Mouse (Mus musculus): ENCODE data around the gene Cass4.

Cass4 gene

DNA sequence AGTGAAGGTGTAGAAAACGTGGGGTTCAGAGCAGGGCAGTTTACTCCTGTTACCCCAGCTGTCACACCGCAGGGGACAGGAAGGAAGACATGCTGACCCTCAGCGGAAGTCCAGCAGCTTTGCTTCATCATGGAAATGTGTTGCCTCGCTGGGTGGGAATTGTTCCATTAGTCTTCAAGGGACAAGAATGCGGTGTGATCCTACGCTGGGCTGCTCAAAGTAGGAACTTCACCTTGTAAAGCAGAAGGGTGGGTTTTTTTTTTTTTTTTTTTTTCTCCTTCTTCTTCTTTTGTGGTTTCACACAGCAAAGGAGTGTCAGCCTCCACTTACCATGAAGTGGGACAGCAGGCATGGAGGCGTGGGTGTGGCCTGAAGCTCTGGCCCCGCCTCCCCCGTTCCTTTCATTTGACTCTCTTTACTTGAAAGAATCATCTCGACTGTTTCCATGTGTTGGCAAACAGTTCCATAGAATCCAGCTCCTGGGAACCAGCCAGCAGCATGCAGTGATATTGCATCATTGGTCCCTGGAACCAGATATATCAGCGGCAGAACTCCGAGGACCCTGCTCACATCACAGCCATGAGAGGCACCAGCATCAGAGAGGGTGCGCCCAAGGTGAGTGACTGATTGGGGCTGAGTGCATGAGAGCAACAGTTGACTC is at the start of gene Cass4:
TSS of gene Cass4 (plus strand) at position 404 of the 661 bp plus-strand sequence.
- DNase-seq: peak; percentile 59

DNA sequence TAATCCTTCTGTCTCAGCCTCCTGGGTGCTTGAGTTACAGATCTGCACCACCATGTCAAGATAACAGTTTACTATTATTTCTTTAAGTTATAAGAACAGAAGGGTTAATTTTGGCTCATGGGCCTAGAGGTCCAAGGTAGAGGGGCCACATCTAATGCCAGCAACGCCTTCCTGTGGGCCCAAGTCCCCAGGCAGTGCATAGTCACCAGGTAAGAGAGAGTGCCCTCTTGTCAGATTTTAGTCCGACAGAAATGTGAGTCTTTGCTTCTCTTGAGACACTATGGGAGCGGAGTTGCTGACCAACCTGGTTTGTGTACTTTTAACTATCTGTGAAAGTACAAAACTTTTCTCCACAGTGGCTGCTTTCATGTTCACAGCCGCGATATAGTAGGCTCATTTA is 48.9 kb upstream of the Cass4 start:
- DNase-seq: no peak

DNA sequence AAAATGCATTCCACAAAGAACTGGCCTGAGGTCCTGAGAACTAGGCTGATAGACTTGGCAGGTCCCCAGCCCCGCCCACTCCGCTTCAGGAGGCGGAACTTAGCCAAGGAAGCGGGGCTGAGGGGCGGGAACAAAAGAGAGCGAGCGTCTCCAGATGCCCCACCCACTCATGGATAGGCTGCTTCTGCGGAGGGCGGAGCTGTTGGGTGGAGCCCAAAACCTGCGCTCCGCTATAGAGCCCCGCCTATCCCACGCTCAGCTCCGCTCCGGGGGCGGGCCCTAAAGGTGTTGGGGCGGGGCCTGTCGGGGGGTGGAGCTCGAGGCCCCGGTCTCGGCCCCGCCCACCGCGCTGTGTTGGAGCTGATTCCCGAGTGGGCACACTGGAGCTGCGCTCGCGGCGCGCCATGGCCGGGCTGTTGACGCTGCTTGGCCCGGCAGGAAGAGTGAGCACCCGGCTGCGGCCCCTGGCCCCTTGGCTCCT is 48.3 kb upstream of the Cass4 start, which contains the start of gene Fam210b:
TSS of gene Fam210b (plus strand) at position 308 of the 481 bp plus-strand sequence.
- DNase-seq: peak; percentile 98

DNA sequence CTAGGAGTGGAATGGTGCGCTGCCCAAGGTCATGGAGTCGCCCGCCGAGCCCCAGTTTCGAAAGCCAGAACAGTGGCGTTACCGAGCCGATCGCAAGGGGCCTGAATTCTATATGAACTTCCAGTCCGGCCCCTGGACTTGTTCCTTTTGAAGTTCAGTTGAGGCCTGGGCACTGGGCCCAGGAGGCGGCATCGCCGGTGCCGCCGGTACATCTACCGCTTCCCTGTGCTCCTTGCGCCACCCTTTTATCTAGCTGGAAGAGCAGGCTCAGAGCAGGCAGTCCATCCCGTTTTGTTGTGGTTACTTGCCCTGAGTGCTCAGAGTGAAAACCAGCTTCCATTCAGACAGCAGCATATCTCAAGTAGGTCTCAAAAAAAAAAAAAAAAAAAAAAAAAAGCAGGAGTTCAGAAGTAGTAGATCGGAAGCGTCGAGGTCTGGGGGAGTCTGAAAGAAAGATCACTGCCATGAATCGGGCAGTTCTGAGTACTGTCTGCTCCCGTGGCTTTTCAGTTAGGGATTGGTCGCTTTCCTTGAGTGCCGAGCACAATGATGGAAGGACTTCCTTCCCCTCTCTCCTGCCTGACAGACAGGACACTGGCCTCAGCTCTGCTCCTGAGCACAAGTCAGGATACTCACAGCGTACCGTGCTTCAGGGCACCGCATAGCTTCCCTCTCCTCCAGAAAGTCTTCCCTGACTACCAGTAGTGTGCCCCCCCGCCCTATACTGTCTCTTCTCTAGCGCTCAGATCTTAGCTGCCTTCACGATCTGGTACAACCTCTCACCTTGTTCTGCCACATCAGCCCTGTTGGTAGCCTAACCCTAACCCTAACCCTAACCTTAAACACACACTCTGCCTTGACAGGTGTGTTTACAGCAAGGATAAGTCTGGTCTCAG is 47.3 kb upstream of the Cass4 start:
- DNase-seq: peak; percentile 44

DNA sequence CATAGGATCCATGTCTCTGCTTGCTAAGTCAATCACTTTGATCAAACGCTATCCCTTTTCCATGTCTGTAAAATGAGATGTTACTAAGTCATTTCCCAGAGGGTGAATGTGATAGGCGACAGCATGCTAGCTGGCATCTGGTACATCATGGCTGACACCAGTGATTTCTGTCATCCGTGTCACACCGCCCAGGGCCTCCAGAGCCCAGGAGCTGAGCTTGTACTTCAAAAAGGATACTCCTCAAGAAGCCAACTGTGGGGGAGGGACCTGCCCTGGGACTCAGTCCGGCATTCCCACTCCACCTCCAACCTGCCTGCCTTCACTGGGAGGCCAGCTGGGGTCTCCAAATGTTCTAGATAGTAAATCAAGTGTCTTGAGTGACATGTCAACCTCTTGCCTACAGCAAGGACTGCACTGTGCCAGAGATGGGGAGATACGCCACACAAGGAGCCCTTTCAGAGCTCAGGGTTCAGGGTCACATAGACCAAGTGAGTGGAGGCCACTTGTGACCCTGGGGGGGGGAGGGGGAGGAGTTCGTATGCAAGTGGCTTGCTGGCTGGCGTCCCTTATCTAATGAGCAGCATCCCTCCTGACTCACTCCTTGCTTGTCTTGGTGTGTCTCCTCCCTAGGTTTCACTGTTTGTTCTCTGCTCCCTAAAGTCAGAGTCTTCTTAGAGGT is 46.5 kb upstream of the Cass4 start:
- DNase-seq: no peak

DNA sequence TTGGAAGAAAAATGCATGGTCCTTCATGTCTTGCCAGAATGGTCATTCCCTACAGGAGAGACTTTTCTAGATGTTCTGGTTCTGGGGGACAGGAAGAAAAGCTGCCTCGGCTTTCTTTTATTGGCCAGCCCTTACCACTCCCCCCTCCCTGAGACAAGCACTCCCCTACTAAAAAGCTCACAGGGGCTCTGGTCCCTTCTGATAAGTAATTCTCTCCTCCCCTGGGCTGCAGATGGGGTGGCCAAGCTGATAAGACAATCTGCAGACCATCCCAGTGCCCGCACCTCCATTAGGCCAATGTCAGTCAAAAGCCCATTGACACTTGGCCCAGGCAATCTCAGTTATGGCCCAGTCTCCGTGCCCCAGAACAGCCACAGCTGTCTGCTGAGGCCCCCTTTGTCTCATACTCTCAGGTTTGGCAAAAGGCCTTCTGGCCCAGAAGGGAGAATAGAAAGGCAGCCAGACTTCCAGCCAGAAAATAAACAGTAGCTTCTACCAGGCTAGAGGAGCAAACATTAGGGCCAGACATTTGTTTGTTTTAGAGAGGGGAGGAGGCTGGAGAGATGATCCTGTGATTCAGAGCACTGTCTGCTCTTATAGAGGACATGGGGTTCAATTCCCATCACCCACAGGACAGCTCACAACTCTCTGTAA is 45.2 kb upstream of the Cass4 start:
- DNase-seq: peak; percentile 68

DNA sequence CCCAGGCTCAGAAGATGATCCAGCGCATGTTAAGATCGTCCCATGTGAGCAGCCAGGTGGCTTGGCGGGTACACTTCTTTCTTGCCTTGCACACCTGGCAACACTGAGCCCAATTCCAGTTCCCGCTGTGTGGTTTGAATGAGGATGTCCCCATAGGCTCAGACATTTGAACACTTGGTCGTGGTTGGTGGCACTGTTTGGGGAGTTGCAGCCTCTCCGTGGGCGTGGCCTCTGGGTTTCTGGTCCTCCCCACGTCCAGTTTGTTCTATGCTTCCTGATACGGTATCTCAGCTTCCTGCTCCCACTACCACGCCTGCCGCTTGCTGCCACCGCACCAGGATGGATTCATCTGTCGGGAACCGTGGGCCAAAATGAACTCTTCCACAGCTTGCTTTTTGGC is 43.8 kb upstream of the Cass4 start:
- DNase-seq: no peak

DNA sequence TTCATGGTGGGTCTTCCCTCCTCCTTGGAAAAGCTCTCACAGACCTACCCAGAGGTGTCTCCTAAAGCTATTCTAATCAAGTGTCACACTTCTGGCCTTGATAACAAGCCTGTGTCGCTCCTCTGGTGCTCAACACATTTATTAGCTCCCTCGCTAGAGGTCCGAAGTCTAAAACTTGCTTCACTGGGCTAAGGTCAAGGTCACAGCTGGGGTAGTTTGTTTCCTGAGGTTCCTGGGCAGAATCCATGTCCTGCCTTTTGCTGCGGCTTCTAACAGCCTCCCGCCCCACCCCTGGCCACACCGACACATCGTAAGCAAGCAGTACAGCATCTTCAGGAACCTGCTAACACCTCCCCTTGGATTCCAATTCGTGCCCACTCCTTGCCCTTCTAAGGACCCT is 42.8 kb upstream of the Cass4 start:
- no peak for DNase-seq

DNA sequence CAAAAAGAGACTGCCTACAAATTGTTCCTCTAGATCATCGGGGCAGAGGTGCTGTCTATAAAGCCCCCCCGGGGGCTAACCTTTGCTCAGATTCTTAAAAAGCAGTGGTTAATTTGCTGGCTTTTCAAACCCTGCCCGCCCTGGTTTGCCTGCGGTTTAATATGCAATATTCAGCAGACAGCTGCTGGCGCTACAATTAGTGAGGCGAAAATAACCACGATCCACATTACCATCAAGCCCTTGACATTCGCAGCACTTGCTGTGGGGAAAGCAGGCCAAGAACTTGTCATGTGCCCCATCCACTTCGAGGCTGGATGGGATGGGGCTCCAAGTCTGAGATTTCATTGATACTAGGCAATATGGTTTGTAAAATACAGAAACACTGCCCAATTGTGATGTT is 40.4 kb upstream of the Cass4 start:
- DNase-seq: no peak

DNA sequence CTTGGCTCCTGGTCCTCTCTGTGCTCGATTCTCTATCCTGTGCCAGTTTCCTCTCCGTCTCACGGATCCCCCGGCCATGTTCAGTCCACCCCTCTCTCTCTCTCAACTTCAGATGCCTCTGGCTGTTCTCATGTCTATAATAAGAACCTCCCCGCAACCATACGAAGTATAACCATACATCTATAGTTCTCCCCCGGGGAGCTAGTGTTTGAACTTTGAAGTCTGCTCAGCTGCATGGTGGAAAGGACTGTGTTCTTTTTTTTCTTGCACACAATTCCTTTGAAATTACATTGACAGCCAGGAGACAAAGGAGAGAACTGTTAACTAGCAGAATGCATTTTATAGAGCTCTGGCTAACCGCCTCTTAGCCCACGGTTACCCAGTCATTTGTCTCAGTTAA is 38.8 kb upstream of the Cass4 start:
- DNase-seq: no peak

DNA sequence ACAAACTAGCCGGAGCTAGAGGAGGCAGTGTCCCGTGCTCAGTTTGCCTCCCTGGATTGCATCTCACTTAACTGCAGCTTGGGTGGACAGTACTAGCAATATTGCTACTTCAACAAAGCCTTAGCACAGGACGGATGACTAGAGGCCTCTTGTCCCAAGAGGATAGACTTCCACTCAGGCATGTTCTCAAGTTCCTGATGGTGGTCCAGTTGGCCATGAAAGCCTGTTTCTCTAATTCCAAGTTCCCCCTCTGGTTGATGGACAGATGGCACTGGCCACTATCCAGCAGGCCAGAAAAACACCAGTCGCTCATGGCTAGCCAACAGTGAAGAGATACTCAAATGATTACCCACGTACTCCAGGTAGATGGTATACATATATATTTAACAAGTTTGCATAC is 37.8 kb upstream of the Cass4 start:
- DNase-seq: no peak

DNA sequence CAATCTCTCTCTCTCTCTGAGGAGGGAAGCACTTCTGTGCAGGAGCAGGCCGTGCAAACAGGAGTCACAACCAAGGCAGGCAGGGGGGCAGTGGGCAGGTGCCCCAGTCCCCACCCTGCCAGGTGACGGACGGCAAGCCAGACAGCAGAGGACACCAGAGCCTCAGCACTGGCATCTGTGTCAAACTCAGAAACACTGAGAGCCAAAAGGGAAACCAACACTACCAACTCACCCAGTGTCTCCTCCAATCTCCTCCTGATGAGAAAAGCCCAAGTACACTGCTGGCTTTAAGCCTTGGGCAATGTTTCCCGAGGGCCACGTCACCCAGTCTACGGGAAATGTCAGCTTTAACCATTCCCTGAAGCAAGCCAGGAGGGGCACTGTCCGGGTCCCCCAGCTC is 30.4 kb upstream of the Cass4 start:
- no peak for DNase-seq

DNA sequence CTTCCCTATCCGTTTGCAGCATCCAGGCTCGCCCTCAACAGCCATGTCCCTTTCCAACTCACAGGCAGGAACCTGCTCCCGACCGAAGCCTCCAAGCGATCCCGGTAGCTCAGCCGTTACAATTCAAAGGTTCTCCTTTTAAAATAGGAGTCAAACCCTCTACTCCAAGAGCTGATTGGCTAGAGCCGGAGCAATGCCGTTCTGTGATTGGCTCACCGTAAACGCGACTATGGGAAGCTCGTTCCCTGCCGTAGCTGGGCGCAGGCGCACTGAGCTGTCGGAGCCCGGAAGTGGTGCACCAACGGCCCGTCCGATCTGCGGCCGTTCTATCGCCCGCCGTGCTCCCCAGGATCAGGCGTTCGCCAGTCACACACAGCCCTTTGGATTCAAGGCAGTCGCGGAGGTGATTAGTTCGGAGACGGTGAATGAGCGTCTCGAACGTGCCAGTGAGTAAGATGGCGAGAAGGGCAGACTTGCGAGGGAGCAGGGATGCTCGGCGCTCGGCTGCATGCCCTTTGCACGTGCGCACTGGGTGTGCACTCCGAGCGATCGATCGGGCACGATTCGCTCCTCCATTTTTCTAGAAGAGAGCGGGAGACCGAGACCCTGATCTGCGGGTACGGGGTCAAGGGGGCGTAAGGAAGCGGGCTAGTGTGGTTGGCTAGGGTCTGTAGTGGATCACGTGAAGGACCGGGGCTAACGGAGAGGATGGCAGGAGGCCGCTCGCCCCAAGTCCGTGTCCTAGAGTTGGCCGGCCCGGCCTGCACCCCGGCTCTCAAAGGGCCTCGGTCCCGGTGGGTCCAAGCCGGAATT is 23.0 kb upstream of the Cass4 start, which contains the start of the genes Aurka and Cstf1:
TSS of gene Aurka (minus strand) at position 125 of the 813 bp plus-strand sequence.
TSS of gene Cstf1 (plus strand) at position 271 of the 813 bp plus-strand sequence.
- DNase-seq: peak; percentile 95

DNA sequence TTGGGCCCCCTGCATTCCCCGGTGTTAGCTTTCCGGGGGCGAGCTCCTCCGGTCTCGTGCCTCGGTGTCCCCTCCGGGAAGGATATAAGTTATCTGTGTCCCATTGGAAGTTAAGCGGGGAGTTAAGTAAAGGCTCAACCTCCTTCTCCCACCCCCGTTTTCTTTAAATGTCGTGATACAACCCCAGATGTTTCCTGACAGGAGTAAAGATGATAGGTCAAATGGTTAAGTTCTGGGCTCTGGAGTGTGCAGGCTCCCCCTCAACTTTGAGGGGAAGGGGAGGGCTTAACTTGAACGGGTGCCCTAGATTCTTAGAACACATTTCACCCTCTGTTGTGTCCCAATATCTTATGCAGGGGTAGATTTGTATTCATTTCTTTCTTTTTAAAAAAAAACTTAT is 22.3 kb upstream of the Cass4 start:
- no peak for DNase-seq

DNA sequence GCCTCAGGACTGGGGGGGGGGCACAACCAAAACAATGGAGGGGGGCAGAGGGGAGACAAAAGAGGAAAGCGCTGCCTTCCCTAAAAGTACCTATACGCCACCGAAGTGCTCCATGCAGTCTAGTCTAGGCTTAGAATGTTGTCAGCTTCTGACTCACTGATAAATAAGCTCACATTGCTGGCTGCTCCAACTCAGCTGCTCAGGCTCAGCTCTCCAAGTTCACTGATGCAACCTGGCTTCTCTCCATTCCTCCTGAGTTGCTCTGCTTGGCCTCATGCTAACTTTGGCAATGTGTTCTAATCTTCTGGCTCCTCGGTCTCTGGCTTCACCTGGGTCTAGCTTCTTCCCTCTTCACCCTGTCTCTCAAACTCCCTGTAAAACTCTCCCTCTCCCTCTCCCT is 17.0 kb upstream of the Cass4 start:
- no peak for DNase-seq

DNA sequence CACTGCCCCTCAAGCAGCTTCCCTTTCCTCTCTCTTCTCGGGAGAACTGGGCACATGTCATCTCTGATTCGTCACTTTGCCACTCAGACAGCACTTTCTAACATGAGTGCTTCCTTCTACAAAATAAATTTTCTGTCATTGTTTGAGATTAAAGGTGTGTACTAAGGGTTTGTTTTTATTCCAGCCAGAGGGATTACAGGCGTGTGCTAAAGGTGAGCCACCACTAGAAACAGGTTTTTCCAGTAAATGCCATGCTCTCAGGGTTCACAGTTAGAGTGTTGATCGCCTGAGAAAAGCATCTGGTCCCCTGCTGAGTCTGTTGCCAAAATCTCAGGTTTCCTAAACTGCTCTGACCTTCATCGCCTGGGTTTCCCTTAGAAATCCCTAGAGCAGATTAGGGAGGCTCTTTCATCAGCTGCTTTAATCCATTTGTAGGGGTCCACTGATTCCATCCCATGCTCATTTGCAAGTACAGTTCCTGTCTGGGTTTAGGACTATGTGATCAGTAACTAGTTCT is 16.5 kb upstream of the Cass4 start:
- DNase-seq: no peak

DNA sequence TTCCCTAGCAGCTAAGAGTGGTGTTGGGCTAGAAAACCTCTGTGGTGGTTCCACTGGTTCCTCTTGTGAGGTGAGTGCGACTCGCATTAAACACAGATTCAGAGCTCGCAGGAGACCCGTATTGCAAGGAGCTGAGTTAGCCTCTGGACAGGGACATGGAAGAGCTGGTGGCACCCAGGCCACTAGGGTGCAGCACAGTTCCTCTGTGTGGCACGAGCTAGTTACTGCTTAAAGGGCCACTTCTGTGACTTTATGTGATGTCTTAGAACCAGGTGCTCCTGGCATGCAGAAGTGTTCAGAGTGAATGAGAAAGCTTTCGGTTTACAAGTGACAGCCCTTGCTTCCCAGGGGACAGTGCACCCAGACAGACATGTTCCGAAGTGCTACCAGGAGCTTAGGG is 15.3 kb upstream of the Cass4 start:
- peak; percentile 62 for DNase-seq

DNA sequence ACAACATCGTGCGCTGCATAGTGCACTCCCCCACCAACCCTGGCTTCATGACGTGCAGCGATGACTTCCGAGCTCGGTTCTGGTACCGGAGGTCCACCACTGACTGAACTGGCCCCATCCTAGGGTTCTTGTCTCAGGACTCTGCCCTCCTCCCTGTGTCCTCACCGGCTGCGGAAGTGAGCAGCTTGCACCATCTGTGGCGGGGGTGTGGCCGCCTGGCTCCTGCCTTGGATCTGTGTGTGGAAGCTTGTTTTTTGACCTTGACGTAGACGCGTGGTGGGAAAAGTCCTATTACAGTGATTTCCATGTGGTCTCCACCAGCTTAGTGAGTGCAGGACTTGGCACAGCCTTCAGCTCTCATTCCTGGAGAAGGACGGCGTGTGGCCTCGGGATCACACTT is 13.1 kb upstream of the Cass4 start:
- no peak for DNase-seq

DNA sequence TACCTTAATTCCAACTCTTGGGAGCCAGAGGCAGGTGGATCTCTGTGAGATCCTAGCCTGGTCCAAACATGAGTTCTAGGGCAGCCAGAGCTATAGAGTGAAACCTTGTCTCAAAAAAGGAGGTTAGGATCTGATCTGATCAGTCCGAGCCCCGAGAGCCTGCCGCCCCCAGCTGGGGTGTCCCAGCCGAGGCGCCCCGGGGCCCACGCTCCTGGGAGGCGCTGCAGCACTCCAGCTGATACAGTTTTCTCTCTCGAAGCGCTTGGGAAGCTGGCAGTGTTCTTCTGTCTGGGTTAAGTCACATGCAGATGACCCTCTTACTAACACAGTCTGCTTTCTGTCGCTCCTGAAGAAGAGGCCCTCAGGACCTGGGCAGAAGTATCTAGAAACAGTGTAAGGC is 12.3 kb upstream of the Cass4 start:
- DNase-seq: no peak

DNA sequence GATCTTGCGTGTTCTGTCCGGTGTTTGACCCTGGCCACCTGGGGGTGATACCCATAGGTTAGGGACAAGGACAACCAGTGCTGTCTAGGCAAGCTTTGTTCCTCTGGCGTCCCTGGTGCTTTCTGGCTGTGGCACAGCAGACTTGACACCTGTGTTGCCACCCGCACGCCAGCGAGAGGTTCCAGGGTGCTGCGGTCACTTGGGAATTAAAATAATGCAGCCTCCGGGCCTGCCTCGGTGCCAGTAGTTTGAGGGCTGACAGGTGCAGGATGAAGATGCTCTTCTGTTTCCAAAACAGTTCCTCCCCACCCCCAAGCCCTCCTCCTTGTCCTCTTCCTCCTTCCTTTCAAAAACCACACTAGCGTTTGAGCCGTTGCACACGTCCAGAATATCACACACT is 11.7 kb upstream of the Cass4 start:
- no peak for DNase-seq

DNA sequence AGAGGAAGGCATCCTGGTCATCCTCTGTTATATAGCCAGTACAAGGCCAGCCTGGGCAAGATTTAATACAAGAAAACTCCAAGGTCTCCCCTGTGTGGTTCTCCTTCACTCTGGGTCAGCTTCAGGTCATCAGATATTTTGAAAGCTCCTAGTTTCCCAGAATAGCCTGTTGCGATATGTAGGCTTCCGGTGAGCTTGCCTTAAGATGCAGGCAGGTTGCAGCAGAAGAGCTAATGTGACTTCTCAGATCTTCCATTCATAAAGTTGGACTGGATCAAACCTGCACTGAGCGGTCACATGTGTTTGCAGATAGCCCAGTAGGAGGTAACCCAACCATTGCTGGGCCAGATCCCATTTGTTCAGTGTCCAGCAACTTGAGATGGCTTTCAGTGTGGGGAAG is 8.9 kb upstream of the Cass4 start:
- DNase-seq: no peak

DNA sequence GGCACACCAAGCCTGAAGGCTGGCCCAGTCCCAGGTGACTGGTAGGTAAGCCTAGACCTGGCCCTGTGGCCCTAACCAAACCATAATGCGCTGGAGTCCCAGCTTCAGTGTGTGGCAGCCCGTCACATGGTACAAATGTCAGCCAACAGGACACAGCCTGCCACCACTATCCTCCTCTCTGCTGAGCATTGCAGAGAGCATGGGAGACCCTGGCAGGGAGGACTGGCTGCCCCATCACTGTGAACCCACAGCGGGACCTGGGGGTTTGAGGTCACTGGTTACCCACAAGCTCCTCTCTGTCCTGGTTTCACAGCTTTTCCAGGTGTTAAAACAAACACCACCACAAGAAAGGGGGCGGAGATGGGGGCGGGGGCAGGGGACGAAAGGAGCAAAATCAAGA is 3.3 kb upstream of the Cass4 start:
- DNase-seq: no peak
